Mouse (Mus musculus) layer of hippocampus, postnatal 25 days (tissue): ENCODE measurements around the gene Tas2r125. TPM values are rescaled to one million over a fixed set of nuclear protein-coding genes. Genes with fewer than 3 reads are reported as not detected.
"Not testable (repeated sequence)": the region's sequence is repeated elsewhere in the genome, so short reads cannot be mapped to it uniquely, and the experiment has no call there.

Experiments
- DNase-seq, 2 experiments: peaks; one replicate each; pipeline ENCODE4 v3.0.0; 2022; ENCODE audit warnings: mixed read lengths in 2 of 2, low spot score in 1 of 2; ENCODE audit errors: extremely low spot score in 1 of 2
- total RNA-seq, 2 experiments: library from RNA; stranded (reverse); gene quantifications; 2 replicates each; pipeline ENCODE4 v1.2.3; 2021

The Tas2r125 gene
- not detected for total RNA-seq

- no peak for DNase-seq
Measured at GRCm38 (mm10) chr6:132909351-132909750, at the start of gene Tas2r125. Gene Tas2r125, plus strand, starts transcription at chr6:132909651.

GRCm38 (mm10) chr6:132867708-132868107 lies 41.7 kb upstream of the Tas2r125 start, which contains the start of gene Tas2r110:
Gene Tas2r110, plus strand, starts transcription at chr6:132868008.
- DNase-seq, result no peak

- DNase-seq, result no peak
Measured at GRCm38 (mm10) chr6:132892711-132893110, 16.7 kb upstream of the Tas2r125 start, which contains the start of gene Tas2r113. Gene Tas2r113, plus strand, starts transcription at chr6:132893011.

- DNase-seq, result not testable (repeated sequence)
Measured at GRCm38 (mm10) chr6:132941376-132941775, 31.9 kb downstream of the Tas2r125 start.

- no peak for DNase-seq
Measured at GRCm38 (mm10) chr6:132950802-132951201, 41.4 kb downstream of the Tas2r125 start, which contains the start of gene Tas2r129. Gene Tas2r129, plus strand, starts transcription at chr6:132951102.

GRCm38 (mm10) chr6:132957819-132958218 lies 48.4 kb downstream of the Tas2r125 start, which contains the start of gene Tas2r131:
Gene Tas2r131, minus strand, starts transcription at chr6:132957919.
- DNase-seq, result no peak

Other genes with a start within 250 kb of the Tas2r125 start
- not detected for gene Tas2r121, start 208.6 kb upstream of the Tas2r125 start, total RNA-seq
- gene Tas2r122, start 197.7 kb upstream of the Tas2r125 start, total RNA-seq, result not detected
- not detected for gene Tas2r115, start 171.6 kb upstream of the Tas2r125 start, total RNA-seq
- not detected for gene Tas2r124, start 154.9 kb upstream of the Tas2r125 start, total RNA-seq
- gene Tas2r102, start 147.5 kb upstream of the Tas2r125 start, total RNA-seq, result not detected
- gene Tas2r136, start 131.5 kb upstream of the Tas2r125 start, total RNA-seq, result not detected
- gene Tas2r117, start 106.8 kb upstream of the Tas2r125 start, total RNA-seq, result not detected
- gene Tas2r123, start 62.5 kb upstream of the Tas2r125 start, total RNA-seq, result not detected
- not detected for gene Tas2r116, start 54.2 kb upstream of the Tas2r125 start, total RNA-seq
- gene Tas2r110, start 41.6 kb upstream of the Tas2r125 start, total RNA-seq, result not detected
- gene Tas2r113, start 16.6 kb upstream of the Tas2r125 start, total RNA-seq, result not detected
- not detected for gene Tas2r129, start 41.5 kb downstream of the Tas2r125 start, total RNA-seq
- gene Tas2r131, start 48.3 kb downstream of the Tas2r125 start, total RNA-seq, result not detected
- not detected for gene Tas2r109, start 71.3 kb downstream of the Tas2r125 start, total RNA-seq
- not detected for gene Tas2r103, start 127.5 kb downstream of the Tas2r125 start, total RNA-seq
- gene Tas2r140, start 146.2 kb downstream of the Tas2r125 start, total RNA-seq, result not detected
- gene Smim10l1, start 195.3 kb downstream of the Tas2r125 start, total RNA-seq, result 10 to 100 TPM; 86.2 to 92.9 TPM